Mouse (Mus musculus) 416B (cell line): Measurements from ENCODE around the gene P3h2.

Experiments
- DNase-seq: peaks from one replicate; pipeline ENCODE4 v3.0.0; 2011; ENCODE audit warnings: low read depth

The P3h2 gene

DNA sequence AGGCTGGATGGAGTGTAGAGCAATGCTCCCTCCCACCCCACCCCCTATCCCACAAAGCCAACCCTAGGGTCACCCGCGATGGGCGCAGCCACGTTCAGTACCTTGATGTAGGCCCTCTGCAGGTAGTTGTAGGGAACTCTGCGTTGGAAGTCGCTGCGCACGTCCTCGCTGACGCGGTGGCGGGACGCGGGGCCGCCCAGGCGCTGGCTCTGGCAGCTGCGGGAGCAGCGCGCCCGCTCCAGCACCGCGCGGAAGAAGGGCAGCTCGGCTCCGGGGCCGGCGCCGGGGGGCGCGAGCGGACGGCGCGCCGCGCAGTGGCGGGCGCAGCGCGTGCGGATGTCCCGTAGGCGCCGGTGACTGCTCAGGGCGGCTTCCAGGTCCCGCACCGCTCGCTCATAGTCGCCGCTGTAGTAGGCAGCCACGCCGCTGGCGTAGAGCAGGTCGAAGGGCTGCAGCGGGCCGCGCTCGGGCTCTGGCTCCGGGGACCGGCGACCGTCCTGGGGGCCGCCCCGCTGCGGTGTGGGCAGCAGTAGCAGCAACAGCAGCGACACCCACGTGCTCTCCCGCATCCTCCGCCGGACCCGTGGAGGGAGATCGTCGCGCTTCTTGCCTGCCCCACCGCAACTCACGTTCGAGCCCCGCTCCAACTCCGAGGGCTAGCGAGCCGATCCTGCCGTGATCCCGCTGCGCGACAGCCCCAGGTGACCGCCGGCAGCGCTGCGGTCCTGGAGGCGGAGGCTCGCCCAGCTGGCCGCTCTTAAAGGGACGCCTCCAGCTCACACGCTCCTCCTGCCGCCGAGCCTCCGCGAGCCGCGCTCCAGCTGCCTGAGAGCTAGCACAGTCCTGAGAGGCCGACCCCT lies at the start of gene P3h2:
TSS of gene P3h2 (minus strand) at position 670 of the 860 bp plus-strand sequence.
- DNase-seq = no peak

DNA sequence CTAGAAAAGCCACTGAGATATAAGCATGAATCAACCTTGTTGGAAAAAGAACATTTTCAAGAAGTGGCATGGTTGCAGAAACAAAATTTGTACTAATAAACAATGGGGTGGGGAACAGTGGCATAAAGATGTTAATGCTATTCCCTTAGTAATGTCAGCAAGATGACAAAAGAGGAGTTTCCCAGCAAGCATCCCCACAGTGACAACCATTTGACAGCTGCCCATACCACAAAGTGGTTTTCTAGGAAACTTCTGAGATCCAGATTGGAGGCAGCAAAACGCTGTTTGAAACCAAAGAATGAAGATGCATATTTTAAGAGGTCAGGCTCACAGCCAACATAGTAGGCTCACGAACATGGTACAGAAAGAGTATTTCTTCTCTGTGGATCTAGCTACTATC lies 46.7 kb upstream of the P3h2 start:
- no peak for DNase-seq

DNA sequence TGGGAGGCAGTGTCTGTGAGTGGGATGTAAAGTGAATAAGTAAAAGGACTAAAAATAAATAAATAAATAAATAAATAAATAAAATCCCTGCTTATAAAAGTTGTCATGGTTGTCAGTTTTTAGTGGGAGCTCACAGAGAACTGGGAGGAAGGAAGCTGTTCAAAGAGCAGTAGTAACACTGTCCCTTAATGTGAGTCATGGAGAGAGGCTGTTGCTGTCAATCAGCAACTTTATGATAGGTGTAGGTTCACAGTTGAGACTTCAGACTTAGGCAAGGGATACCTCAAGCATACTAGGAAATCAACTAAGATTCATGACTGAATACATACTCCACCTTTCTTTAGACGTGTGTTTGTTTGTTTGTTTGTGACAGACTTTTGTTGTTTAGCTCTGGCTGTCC lies 45.4 kb upstream of the P3h2 start:
- DNase-seq = no peak

DNA sequence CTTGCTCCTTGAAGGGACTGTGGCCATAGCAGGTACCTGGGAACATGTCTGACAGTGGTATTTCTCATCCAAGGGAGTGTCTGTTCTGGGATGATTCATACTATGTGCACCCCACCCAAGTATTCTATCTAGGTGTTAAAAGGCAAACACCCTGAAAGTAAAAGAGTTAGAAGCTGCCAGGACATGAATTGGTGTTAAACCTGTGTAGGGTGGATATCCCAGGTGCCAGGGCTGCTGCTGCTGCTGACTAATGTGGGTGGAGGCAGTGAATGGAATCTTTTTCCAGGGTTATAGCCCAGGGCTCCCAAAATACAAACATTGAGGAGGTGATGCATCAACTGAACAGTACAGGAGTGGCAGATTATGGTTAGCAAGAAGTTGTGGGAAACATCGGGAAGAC lies 41.3 kb upstream of the P3h2 start:
- no peak for DNase-seq

DNA sequence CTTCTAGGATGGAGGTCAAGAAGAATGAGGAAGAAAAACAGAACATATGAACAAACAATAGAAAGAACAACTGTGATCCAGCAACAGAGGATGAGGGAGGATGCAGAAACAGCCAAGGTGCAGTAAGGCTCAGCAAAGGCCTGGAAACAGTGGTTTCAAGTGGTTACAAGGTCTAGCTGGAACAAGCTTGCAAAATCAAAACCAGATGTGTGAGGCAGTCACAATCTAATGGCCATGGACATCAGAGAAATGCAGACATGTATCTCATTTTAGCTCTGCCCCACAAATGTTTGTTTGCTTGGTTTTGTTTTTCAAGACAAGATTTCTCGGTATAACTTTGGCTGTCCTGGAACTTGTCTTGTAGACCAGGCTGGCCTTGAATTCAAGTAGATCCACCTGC lies 25.5 kb upstream of the P3h2 start:
- DNase-seq = no peak

DNA sequence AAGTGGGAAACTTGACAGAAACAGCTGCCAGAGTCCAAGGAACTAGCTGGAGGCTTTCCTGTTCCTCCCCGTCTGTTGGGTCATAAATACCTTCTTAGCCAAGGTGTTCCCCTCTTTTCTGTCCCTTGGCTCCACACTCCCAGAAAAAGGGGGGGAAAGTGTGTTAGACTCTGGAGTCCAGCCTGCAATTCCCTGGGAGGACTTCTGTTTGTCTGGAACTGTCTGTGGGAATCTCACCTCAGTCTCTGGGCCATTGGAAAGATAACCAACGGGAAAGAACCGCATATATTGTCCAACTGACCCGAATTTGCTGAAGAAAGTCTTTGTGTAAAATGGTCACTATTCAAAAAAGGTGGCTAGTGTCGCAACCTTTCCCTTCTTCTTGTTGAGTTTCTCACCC lies 1.0 kb upstream of the P3h2 start:
- no peak for DNase-seq

DNA sequence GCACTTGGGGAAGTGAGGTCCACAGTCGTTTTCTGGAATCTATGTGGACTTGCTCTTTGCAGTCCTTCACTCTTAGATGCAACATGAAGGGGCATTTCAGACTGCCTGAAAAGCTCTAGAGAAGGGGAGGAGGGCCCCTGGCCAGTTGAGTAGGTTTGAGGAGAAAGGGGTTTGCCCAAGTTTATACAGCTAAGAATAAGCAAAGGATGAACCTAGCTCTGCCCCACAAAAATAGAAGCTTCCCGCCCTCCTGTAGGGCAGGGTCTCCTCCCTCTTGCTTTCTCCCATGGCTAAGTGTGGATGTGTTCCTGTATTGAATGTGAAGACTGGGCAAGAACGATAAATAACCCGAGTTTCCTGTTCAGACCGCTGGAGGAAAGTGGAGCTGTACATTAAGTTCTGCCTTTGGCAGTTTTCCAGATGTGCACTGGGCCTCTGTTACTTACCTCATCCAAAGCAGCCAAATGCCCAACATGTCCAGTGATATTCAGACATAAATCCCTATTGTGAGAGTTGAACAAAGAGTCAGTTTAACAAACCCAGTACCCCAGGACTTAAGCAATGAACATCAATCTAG lies 545 bp upstream of the P3h2 start:
- no peak for DNase-seq

DNA sequence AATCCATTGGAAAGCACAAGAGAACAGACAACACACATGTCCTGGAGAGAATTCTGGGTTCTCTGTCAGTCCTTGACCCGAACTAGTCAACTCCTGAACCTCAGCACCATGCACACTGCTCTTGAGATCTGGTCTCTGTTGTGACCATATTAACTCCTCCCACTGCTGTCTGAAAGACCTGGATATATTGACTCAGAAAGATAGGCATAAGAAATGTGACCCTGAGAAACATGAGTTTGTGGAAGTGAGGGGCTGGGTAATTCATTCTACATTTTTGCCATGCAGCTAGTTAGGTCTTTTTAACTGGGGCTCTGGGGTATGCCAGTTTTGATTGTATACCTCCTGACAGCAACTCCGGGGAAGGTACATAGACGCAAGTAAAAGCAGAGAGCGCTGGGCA lies 1.3 kb downstream of the P3h2 start:
- no peak for DNase-seq

DNA sequence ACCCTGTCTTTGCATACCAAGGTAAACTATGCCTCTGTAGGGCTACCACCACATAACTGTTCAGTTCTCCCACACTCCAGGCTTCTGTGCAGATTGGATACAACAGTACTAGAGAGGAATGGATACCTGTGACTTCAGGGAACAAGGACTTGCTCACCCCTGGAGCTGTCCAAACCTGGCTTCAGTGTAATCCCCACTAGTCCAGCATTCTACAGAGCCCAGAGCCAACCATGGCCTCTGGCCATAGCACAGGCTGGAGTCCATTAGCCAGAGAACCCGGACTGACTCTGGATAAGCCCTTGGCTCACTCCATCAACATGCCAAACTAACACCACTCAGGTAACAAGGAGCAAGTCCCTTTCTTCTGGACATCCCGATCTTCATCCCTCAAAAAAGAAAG lies 2.7 kb downstream of the P3h2 start:
- DNase-seq = no peak

DNA sequence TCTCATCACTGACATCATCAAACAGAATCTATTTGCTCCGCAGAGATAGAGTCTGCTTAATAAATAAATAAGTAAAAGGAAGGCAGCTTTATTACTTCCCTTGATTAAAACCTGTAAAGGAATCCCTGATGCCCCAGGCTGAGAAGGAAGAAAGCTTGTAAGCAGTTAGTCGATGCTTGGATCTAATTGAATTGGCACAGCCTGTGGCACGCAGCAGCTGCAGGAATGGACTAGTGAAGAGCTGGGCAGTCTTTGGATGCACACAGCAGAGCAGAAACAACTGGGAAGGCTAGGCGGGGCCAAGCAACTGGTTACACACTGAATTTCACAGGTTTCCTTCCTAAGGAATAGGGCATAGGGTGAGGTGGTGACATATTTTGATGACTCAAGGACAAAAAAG lies 5.4 kb downstream of the P3h2 start:
- no peak for DNase-seq

DNA sequence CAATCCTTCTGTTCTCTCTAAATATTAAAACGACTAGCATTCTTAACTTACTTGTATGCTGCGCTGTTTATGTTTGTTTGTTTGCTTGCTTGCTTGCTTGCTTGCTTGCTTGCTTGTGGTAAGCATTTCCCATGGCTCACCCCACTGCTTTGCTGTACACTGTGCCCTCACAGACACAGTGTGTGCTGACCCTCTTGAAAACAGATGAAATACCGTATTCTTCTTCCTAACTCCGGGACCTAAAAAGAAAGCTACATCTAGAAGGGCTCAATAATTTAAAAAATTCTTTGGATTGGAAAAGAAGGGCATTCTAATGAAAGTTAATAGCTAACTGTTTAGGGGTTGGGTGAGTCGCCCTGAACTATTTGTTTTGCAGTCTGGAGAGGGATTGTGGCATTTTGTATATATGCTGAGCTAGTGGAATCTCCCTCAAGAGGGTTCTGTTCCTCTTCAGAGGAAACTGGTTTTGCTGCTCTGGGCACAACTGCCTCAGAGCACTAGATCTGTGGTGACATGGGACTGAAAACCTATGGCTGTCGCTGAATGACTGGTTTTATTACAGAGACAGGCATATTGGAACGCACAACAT lies 9.8 kb downstream of the P3h2 start:
- DNase-seq = no peak

DNA sequence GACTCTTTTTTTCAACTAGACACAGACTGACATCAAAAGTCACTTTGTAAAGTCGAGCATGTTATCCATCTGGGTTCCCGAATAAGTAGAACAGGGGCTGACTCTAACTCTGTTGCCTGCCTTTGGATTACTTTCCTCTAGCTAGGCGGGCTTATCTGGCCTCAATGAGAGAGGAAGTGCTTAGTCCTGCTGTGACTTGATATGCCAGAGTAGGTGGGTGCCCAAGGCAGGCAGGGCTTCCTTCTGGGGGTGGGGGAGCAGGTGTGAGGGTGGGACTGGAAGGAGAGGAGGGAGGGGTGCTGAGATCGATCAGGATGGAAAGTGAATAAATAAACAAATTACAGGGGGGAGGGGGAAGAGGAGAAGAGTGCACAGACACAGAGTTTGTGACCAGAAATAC lies 11.7 kb downstream of the P3h2 start:
- DNase-seq = no peak

DNA sequence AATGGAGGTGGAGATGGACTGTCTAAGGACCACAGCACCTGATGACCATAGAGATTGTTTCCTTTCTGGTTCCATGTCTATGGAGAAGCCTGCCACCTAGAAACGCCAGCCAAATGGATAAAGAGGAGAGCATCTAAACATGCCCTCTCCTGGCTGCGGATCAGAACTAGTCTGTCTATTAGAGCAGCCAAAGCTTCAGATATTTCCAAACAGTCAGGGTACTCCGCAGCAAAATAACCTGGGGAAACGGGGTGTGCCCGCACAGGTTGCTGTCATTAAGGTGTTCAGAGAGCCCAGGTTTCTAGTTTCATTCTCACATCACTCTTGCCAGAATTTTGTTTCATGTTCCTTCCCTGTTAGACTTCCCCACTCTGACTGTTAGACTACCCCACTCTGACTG lies 16.6 kb downstream of the P3h2 start:
- no peak for DNase-seq

DNA sequence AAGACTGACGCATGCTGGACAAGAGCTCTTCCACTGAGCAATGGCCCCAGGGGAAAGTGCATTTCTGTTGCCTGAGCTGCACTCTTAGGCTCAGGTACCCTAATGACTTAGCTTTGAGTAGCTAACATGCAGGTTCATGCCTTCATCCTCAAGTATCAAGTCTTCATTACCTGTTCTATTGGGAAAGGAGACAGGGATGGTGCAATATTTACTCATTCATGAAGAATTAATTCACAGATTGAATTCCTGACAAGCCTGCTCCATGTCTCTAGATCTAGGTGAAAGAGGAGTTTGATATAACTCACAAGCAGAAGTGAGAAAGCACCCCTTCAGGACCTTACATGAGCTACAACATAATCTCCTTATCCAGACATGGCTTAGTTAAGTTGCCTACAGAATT lies 17.3 kb downstream of the P3h2 start:
- no peak for DNase-seq

DNA sequence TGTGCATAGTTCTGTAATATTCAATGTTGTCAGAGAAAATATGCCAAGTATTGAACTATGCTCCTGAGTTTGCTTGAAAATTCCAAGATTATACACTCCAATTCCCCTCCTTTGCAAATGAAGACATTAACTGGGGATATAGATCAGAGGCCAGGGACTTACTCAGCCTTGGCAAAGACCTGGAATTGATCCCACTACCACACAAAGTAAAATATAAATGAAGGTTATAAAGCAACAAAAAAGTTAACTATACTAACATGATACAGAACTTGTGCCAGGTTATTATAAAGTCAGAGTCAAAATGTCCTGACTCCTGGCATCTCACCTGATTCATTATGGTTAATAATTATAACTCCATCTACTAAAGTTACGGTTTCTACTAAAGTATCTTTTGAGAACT lies 18.6 kb downstream of the P3h2 start:
- DNase-seq = no peak

DNA sequence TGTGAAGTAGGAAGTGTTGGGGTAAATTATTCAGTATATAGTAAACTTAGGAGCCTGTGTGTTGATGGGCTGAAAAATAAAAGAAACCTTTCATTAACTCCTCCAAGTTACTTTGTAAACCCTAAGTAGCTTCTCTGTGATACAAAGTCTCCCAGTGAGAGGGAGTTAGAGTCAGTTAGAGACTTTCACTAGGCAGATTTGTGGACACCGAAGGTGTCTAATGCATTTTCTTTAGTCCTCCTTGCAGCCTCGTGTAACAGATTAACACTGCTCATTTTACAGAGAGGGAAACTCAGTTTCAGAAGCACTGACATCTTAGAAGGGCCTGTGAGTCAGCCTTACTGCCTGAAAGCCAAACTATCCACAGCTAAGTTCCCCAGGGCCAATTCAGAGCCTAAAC lies 20.4 kb downstream of the P3h2 start:
- no peak for DNase-seq

DNA sequence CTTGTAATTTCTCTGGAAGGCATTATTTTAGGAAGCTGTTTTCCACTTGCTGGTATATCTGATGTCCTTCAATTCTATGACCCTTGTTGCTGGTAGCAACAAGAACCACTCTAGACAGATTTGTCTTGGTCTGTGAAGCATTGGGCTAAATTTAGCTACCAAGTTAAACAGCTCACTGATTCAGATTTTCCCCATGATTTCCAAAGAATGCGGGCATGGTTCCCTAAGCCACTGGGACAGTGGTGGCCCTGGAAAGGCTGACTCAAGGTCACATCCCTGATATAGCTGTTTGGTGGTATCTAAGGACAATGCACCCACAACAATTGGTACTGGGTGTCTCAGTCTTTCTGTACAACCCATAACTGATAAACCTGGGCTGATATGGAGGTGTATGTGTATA lies 22.8 kb downstream of the P3h2 start:
- no peak for DNase-seq

DNA sequence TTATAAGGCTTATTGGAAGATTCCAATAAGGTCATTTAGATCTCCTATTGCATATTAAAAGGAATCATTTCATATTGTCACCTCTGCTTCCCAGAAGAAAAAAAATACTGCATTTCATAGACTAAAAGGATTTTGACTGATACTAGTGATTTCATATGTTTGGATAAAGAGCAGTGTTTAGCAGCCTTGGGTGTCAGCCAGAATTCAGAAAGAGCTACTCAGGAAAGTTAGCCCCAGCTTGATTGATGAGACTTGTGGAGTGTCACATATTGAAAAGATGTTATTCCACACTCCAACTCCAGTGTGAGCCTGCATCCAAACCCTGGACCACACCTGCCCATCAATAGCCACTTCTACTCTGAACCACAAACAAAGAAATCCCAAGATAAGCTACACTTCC lies 23.2 kb downstream of the P3h2 start:
- DNase-seq = no peak

DNA sequence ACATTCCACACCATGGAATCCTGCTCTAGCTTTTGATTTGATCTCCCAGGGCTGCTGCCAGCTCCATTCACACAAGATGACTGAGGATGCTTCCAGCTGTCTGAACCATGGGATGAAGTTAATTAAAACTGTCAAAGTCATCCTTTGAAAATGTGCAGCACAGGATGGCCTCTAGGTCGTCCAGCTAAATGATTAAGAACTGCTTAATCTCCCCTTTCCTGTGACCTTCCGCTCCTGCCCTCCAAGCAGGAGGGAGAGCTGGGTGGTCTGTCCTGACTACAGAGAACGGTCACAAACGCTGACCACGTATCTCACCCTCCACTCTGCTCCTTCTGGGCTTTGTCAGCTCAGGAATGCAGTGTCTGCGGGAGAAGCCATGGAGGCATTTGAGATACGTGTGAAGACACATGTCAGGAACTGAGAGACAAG lies 26.6 kb downstream of the P3h2 start:
- no peak for DNase-seq

DNA sequence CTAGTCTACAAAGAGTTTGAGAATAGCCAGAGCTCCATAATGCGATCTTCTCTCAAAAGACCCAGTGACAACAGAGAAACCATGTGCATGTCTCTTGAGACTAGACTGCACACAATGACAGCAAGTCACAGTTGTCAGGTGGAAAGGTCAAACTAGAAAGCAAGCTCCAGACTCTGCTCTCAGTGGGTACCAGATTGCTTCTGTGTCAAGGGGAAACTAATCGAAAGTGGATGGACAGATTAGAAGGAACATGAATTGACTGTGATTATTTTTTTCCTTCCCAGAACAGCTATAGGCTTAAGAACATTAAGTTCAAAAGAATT lies 27.5 kb downstream of the P3h2 start:
- no peak for DNase-seq

DNA sequence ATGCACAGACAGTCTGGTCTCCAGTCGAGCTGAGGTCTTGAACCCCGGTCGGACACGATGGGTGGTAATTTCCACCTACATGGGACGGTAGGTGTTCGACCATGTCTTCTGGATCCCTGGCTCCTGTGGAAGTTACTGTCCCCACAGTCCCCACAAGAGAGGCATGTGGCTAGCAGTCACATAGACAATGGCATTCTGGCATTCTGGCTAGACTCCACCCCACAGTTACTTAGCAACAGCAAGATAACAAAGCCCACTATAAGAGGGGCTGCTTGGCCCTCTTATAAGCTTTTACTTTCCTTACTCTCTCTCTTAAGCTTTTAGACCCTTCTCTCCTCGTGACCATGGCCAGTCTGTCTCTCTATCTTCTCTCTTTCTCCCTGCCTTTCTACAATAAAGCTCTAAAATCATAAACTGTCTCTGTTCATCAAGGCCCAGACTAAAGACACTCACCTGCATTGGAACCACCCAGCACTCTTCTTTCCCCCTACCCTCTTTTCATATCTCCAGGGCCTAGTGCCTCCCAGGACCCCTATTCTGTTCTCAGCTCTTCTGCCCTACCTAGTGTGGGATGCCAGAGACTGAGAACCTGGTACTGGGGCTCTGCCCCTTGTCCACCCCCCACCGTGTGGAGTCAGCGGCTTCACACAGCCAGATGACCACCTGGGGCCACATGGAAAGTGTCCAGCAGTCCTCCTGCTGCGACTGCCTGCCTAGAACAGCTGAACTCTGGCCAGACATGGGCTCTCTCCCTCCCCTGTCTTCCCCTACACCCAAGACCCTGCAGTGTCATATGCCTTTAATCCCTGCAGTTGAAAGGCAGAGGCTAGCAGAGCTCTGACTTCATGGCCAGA lies 28.1 kb downstream of the P3h2 start:
- no peak for DNase-seq

DNA sequence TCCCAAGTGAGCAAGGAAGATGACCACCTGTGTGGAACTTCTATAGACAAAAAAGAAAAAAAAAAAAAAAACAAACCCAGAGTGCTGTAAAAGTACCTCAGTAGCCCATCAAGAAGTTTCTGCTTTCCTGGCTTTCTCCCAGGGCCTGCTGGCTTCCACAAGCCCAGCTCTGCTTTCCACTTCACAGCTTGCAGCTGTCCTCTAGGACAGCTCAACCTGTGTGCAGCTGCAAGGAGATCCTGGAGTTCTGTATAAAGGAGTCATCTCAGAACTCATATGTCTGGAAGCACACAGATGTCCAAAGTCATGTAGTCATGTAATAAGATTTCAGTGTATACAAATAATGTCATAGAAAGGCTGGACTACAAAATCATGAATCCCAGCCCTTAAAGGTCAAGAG lies 30.5 kb downstream of the P3h2 start:
- DNase-seq = no peak

DNA sequence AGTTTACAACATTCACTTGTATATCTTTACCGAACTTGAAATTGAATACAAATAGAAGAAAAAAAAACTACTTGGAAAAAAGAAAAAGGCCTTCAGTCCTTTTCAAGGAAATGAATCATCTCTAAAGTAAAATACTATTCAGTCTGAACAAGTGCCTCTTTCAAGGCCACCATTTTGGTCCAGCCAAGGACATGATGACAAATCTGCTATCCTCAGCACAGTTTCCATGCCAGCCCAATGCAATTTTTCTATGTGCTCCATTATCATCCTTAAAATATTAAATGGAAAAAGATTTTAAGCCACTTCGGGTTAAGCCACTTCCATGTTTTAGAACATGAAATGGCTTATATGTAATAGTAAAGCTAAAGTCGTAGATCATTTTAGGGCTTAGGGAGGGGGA lies 35.2 kb downstream of the P3h2 start:
- no peak for DNase-seq
